Mouse (Mus musculus): ENCODE data around the gene Olfr508. TPM values are rescaled to one million over a fixed set of nuclear protein-coding genes. Genes with fewer than 3 reads are reported as not detected.
"Not testable (repeated sequence)": the region's sequence is repeated elsewhere in the genome, so short reads cannot be mapped to it uniquely, and the experiment has no call there.

The Olfr508 gene
- not detected in 2 replicates for polyA plus RNA-seq (2015; fragmentation: Nextera tagmentation; extraction: Ambion mirVana)

DNA sequence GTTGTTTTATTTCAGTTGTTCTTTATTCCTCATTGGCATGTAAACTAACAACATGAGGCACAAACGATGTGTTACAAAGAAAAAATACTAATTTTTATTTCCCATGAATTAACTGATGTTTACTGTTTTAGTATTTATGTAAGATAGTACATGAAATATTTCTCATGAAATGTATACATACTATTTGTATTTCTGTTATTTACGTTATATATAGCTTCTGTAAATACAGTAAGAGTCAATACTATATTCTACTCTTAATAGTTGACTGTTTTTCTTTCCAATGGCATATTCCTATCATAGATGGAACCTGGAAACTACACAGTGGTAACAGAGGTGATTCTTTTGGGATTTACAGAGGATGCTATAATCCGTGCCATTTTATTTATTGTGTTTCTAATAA, at the start of gene Olfr508:
TSS of gene Olfr508 (plus strand) at position 301 of the 400 bp plus-strand sequence.
- H3K36me3 ChIP-seq (ENCODE audit: control insufficient read depth, insufficient read depth) = no peaks in the 10 kb centered on the region
- no peak within 1 kb of the TSS for H3K4me3 ChIP-seq (replicated peaks; ENCODE audit: low read length)
- H3K9me3 ChIP-seq (ENCODE audit: control insufficient read depth, low read length) = no peaks in the 10 kb centered on the region
- no peak within 1 kb of the TSS for H3K27ac ChIP-seq (ENCODE audit: low read length)
- ATAC-seq = no peak
- no peak within 1 kb of the TSS for H3K4me2 ChIP-seq (ENCODE audit: low read length)
- H3K9ac ChIP-seq (replicated peaks; ENCODE audit: low read depth, low read length) = no peak within 1 kb of the TSS
- no peaks in the 10 kb centered on the region for H3K4me1 ChIP-seq (replicated peaks; ENCODE audit: control insufficient read depth, insufficient read depth, low read length)
- 93% methylated on average over 3 of the region's 3 CpGs for WGBS
- no peaks in the 10 kb centered on the region for H3K27me3 ChIP-seq (replicated peaks; ENCODE audit: control insufficient read depth, insufficient read depth, low read length)

DNA sequence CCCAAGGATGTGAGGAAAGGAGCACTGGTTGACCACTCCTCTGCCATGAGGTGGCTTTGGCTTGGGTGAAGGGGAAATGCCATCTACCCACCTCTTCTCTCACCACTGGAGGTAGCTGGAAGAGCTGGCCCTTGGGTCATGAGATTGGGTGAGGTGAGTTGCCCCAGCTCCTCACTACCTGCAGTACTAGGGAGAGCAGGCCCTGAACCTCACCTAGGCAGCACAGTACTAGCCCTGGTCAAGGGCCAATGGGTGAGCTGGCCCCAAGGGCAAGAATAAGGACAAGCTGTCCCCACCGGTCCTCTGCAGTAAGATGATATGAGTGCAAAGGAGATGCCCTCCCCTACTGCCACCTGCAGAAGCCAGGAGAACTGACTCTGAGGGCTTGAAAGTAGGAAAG, 40.0 kb upstream of the Olfr508 start:
- no peak overlapping the region for H3K9ac ChIP-seq (replicated peaks; ENCODE audit: low read depth, low read length)
- H3K4me2 ChIP-seq (ENCODE audit: low read length) = no peak overlapping the region
- no peaks in the 10 kb centered on the region for H3K36me3 ChIP-seq (ENCODE audit: control insufficient read depth, insufficient read depth)
- WGBS = 88% methylated on average over 1 of the region's 1 CpGs
- ATAC-seq = no peak
- no peaks in the 10 kb centered on the region for H3K27me3 ChIP-seq (replicated peaks; ENCODE audit: control insufficient read depth, insufficient read depth, low read length)
- H3K4me3 ChIP-seq (replicated peaks; ENCODE audit: low read length) = no peak overlapping the region
- no peaks in the 10 kb centered on the region for H3K4me1 ChIP-seq (replicated peaks; ENCODE audit: control insufficient read depth, insufficient read depth, low read length)
- H3K27ac ChIP-seq (ENCODE audit: low read length) = no peak overlapping the region
- H3K9me3 ChIP-seq (ENCODE audit: control insufficient read depth, low read length) = no peaks in the 10 kb centered on the region

DNA sequence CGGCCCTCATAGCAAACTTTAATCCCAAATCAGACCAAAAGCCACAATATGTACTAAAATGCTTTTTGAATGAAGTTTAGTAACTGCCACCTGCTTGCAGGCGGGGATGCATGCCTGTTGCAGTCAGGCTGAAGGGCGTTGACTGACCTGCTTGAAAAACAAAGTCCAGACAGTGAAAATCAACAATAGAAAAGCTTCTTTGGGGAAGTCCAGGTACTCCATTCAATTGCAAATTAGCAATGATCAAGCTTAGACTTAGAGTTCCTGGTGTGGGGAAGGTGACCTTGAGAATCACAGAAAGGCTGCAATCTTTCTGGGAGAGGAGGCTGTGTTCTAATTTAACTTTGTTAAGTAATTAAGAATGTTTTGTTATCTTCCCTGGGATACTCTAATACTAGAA, 27.9 kb upstream of the Olfr508 start:
- not testable (repeated sequence) for H3K4me1 ChIP-seq (replicated peaks; ENCODE audit: control insufficient read depth, insufficient read depth, low read length); H3K27ac ChIP-seq (ENCODE audit: low read length); H3K9ac ChIP-seq (replicated peaks; ENCODE audit: low read depth, low read length); H3K4me2 ChIP-seq (ENCODE audit: low read length); H3K4me3 ChIP-seq (replicated peaks; ENCODE audit: low read length); H3K9me3 ChIP-seq (ENCODE audit: control insufficient read depth, low read length); H3K36me3 ChIP-seq (ENCODE audit: control insufficient read depth, insufficient read depth); H3K27me3 ChIP-seq (replicated peaks; ENCODE audit: control insufficient read depth, insufficient read depth, low read length); ATAC-seq
- WGBS = 86% methylated on average over 3 of the region's 3 CpGs

DNA sequence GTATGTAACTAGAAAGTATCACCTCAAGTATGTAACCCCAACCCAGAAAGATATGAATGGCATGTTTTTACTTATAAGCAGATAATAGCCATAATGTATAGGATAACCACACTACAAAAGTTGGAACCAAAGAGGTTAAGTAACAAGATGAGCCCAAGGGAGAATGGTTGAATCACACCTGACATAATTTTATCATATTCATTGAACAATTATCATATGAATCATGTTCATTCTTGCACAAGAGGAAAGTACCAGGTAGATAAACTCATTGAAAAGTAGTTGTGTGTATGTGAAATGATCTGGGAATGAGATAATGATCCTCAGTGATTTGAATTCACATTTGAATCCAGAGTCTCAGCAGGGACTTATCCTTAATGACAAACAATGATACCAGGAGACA, 19.3 kb upstream of the Olfr508 start, which contains the start of gene Olfr506:
TSS of gene Olfr506 (plus strand) at position 301 of the 400 bp plus-strand sequence.
- H3K27ac ChIP-seq (ENCODE audit: low read length) = no peak within 1 kb of the TSS
- H3K4me2 ChIP-seq (ENCODE audit: low read length) = no peak within 1 kb of the TSS
- no peaks in the 10 kb centered on the region for H3K36me3 ChIP-seq (ENCODE audit: control insufficient read depth, insufficient read depth)
- H3K27me3 ChIP-seq (replicated peaks; ENCODE audit: control insufficient read depth, insufficient read depth, low read length) = no peaks in the 10 kb centered on the region
- H3K9ac ChIP-seq (replicated peaks; ENCODE audit: low read depth, low read length) = no peak within 1 kb of the TSS
- ATAC-seq = no peak
- H3K9me3 ChIP-seq (ENCODE audit: control insufficient read depth, low read length) = no peaks in the 10 kb centered on the region
- H3K4me1 ChIP-seq (replicated peaks; ENCODE audit: control insufficient read depth, insufficient read depth, low read length) = no peaks in the 10 kb centered on the region
- H3K4me3 ChIP-seq (replicated peaks; ENCODE audit: low read length) = no peak within 1 kb of the TSS

DNA sequence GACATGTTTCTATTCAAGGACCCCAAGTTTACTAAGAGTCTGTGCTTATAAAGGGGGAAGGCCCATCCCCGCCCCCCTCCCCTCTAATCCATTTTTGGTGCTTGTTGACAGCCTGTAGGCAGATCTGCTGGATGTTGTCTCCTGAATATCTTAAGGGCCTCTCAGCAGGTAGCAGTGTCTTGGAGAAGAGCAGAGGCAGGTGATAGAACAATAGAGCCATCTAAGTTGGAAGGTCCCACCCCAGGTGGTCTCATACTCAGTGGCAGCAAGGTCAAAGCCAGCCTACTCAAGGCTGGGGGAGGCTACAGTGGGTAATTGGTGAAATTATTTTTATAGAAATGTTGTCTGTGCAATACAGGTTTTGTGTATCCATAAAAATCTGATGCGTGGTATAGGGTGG, 15.7 kb upstream of the Olfr508 start:
- no peaks in the 10 kb centered on the region for H3K27me3 ChIP-seq (replicated peaks; ENCODE audit: control insufficient read depth, insufficient read depth, low read length)
- no peaks in the 10 kb centered on the region for H3K36me3 ChIP-seq (ENCODE audit: control insufficient read depth, insufficient read depth)
- H3K9me3 ChIP-seq (ENCODE audit: control insufficient read depth, low read length) = no peaks in the 10 kb centered on the region
- H3K4me3 ChIP-seq (replicated peaks; ENCODE audit: low read length) = no peak overlapping the region
- no peak for ATAC-seq
- H3K9ac ChIP-seq (replicated peaks; ENCODE audit: low read depth, low read length) = no peak overlapping the region
- WGBS = 88% methylated on average over 2 of the region's 2 CpGs
- H3K4me2 ChIP-seq (ENCODE audit: low read length) = no peak overlapping the region
- H3K27ac ChIP-seq (ENCODE audit: low read length) = no peak overlapping the region
- no peaks in the 10 kb centered on the region for H3K4me1 ChIP-seq (replicated peaks; ENCODE audit: control insufficient read depth, insufficient read depth, low read length)

DNA sequence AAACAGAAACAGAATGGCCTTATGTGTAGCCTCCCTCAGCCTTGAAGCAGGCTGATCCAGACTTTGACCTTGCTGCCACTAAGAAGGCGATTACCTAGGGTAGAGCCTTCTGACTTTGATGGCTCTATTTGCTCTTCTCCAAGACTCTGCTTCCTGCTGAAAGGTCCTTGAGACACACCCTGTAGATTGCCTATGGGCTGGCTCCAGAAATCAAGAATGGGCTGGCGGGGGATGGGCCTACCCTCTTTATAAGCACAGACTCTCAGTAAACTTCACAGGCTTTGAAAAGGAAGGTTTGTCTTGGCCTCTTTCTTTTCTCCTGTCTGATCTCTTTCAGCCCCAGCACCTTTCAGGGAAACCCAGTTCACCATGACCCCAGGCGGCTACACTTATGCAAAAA, 13.0 kb upstream of the Olfr508 start:
- not testable (repeated sequence) for H3K27me3 ChIP-seq (replicated peaks; ENCODE audit: control insufficient read depth, insufficient read depth, low read length); H3K27ac ChIP-seq (ENCODE audit: low read length); H3K9me3 ChIP-seq (ENCODE audit: control insufficient read depth, low read length); H3K4me1 ChIP-seq (replicated peaks; ENCODE audit: control insufficient read depth, insufficient read depth, low read length); ATAC-seq; H3K36me3 ChIP-seq (ENCODE audit: control insufficient read depth, insufficient read depth); H3K9ac ChIP-seq (replicated peaks; ENCODE audit: low read depth, low read length); H3K4me3 ChIP-seq (replicated peaks; ENCODE audit: low read length); H3K4me2 ChIP-seq (ENCODE audit: low read length)
- 61% methylated on average over 3 of the region's 3 CpGs for WGBS

DNA sequence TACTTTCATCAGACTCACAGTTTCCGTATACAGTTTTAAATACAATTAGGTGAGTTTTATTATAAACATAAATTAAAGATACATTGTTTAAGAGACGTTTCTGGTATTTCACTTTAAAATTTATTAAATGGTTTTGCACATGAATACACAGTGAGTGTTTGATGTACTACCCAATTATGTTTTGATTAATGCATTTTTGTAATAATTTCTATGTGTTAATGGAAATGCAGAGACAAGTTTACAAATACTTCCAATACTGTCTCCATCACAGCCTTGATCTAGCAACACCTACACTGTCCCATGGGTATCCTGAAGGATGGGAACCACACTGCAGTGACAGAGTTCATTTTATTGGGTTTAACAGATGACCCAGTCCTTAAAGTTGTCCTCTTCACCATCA, 8.3 kb upstream of the Olfr508 start, which contains the start of gene Olfr507:
TSS of gene Olfr507 (plus strand) at position 301 of the 400 bp plus-strand sequence.
- ATAC-seq = no peak
- Histone ChIP-seq H3K4me3 (replicated peaks; ENCODE audit: low read length) (no peak within 1 kb of the TSS), H3K4me1 (replicated peaks; ENCODE audit: control insufficient read depth, insufficient read depth, low read length) (no peaks in the 10 kb centered on the region), H3K9ac (replicated peaks; ENCODE audit: low read depth, low read length) (no peak within 1 kb of the TSS), H3K4me2 (ENCODE audit: low read length) (no peak within 1 kb of the TSS), H3K27me3 (replicated peaks; ENCODE audit: control insufficient read depth, insufficient read depth, low read length) (no peaks in the 10 kb centered on the region), H3K36me3 (ENCODE audit: control insufficient read depth, insufficient read depth) (no peaks in the 10 kb centered on the region), H3K9me3 (ENCODE audit: control insufficient read depth, low read length) (no peaks in the 10 kb centered on the region), H3K27ac (ENCODE audit: low read length) (no peak within 1 kb of the TSS)
- 83% methylated on average over 2 of the region's 2 CpGs for WGBS

DNA sequence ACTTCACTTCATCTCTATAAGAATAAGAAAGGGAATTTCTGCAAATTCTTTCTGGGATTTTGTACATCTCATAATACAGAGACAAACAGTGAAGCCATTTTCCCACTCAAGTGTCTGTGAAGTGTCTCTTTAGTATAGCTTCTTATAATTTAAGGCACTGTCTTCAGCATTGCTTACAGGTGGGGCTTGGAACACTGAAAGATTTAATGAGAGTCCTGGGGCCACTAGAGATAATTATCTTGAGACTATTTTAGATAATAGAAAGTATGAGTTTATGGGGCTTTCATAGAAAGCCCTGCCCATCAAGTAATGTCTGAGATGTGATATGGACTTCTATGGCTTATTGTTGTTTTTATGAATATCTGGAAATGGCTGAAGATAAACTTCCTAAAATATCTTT, 22.0 kb downstream of the Olfr508 start, which contains the start of gene Olfr509:
TSS of gene Olfr509 (minus strand) at position 101 of the 400 bp plus-strand sequence.
- H3K4me1 ChIP-seq (replicated peaks; ENCODE audit: control insufficient read depth, insufficient read depth, low read length) = no peaks in the 10 kb centered on the region
- H3K27ac ChIP-seq (ENCODE audit: low read length) = no peak within 1 kb of the TSS
- no peak within 1 kb of the TSS for H3K9ac ChIP-seq (replicated peaks; ENCODE audit: low read depth, low read length)
- H3K4me3 ChIP-seq (replicated peaks; ENCODE audit: low read length) = no peak within 1 kb of the TSS
- H3K36me3 ChIP-seq (ENCODE audit: control insufficient read depth, insufficient read depth) = no peaks in the 10 kb centered on the region
- H3K9me3 ChIP-seq (ENCODE audit: control insufficient read depth, low read length) = no peaks in the 10 kb centered on the region
- no peak within 1 kb of the TSS for H3K4me2 ChIP-seq (ENCODE audit: low read length)
- no peaks in the 10 kb centered on the region for H3K27me3 ChIP-seq (replicated peaks; ENCODE audit: control insufficient read depth, insufficient read depth, low read length)
- ATAC-seq = no peak

DNA sequence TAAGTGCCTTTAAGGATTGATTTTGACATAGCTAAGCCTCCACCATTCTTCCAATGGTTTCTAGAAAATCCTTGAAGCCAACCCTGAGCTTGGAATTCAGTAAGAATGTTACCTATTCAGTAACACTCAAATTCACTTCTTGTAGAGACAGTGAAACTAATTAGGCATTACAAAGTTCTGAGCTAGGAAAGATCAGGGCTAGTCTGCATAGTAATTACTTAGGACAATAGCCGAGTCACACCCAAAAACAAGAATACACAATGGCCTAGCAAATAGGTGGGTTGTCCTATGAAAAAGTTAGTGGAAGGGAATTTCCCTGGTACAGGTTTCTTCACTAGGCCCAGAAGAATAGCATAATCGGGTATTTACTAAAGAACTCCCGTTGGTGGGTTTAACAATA, 32.6 kb downstream of the Olfr508 start:
- no peaks in the 10 kb centered on the region for H3K4me1 ChIP-seq (replicated peaks; ENCODE audit: control insufficient read depth, insufficient read depth, low read length)
- H3K9ac ChIP-seq (replicated peaks; ENCODE audit: low read depth, low read length) = no peak overlapping the region
- H3K27ac ChIP-seq (ENCODE audit: low read length) = no peak overlapping the region
- H3K4me3 ChIP-seq (replicated peaks; ENCODE audit: low read length) = no peak overlapping the region
- no peak overlapping the region for H3K4me2 ChIP-seq (ENCODE audit: low read length)
- 79% methylated on average over 3 of the region's 3 CpGs for WGBS
- no peaks in the 10 kb centered on the region for H3K27me3 ChIP-seq (replicated peaks; ENCODE audit: control insufficient read depth, insufficient read depth, low read length)
- no peak for ATAC-seq
- H3K36me3 ChIP-seq (ENCODE audit: control insufficient read depth, insufficient read depth) = no peaks in the 10 kb centered on the region
- no peaks in the 10 kb centered on the region for H3K9me3 ChIP-seq (ENCODE audit: control insufficient read depth, low read length)

DNA sequence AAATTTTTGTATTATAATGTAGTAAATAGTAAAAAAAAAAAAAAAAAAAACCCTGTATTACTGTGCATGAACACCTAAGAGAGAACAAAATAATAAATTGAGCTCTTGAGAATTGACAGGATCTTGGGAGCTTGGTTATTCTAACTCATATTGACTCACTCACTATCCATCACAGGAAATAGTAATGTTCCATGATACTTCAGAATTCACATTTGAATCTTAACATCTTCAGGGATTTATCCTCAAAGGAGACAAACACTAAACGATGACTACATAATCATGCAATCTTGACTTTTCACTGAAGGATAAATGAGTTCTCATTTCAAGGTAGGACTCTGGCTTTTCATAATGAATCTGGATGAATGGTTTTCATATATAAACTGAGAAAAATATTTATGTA, 36.3 kb downstream of the Olfr508 start, which contains the start of gene Olfr510:
TSS of gene Olfr510 (plus strand) at position 301 of the 400 bp plus-strand sequence.
- Histone ChIP-seq H3K9me3 (ENCODE audit: control insufficient read depth, low read length) (no peaks in the 10 kb centered on the region), H3K36me3 (ENCODE audit: control insufficient read depth, insufficient read depth) (no peaks in the 10 kb centered on the region), H3K9ac (replicated peaks; ENCODE audit: low read depth, low read length) (no peak within 1 kb of the TSS), H3K4me2 (ENCODE audit: low read length) (no peak within 1 kb of the TSS), H3K4me1 (replicated peaks; ENCODE audit: control insufficient read depth, insufficient read depth, low read length) (no peaks in the 10 kb centered on the region), H3K4me3 (replicated peaks; ENCODE audit: low read length) (no peak within 1 kb of the TSS), H3K27me3 (replicated peaks; ENCODE audit: control insufficient read depth, insufficient read depth, low read length) (no peaks in the 10 kb centered on the region), H3K27ac (ENCODE audit: low read length) (no peak within 1 kb of the TSS)
- ATAC-seq = no peak
- WGBS = 96% methylated on average over 1 of the region's 1 CpGs

Data from forebrain, embryonic 16.5 days (tissue).